Mouse (Mus musculus) heart, adult 2 months (tissue): ENCODE measurements at regions not wholly inside any gene's neighbourhood (a gene's known extent, or its start where the extent isn't known, plus 50 kb on each side); places are given as distances from the start of the nearest gene placed in this dataset.

ENCODE experiments used
- CTCF ChIP-seq: fragments of 200-600 bp; IDR thresholded peaks from 2 replicates; pipeline ENCODE4 v1.8.1; 2022; ENCODE audit warnings: antibody characterized with exemption, mild to moderate bottlenecking, moderate library complexity
- EP300 ChIP-seq: fragments of 200-500 bp; IDR thresholded peaks from 2 replicates; pipeline ENCODE4 v1.6.1; 2011; ENCODE audit warnings: low read depth, low read length, control low read depth; ENCODE audit not compliant: insufficient read depth
- POLR2A ChIP-seq: fragments of 200-500 bp; IDR thresholded peaks from 2 replicates; pipeline ENCODE4 v1.6.1; 2011; ENCODE audit warnings: mild to moderate bottlenecking, low read depth, low read length, control low read depth; ENCODE audit not compliant: insufficient read depth

GRCm38 (mm10) chr17:73034981-73035481, 72.8 kb upstream of the Lclat1 start:
- no peak for TF ChIP-seq POLR2A
- no peak for TF ChIP-seq CTCF
- no peak for TF ChIP-seq EP300
